Mouse (Mus musculus): Measurements from ENCODE around the gene Atad1.
"Not testable (repeated sequence)": the region's sequence is repeated elsewhere in the genome, so short reads cannot be mapped to it uniquely, and the experiment has no call there.

The Atad1 gene

DNA sequence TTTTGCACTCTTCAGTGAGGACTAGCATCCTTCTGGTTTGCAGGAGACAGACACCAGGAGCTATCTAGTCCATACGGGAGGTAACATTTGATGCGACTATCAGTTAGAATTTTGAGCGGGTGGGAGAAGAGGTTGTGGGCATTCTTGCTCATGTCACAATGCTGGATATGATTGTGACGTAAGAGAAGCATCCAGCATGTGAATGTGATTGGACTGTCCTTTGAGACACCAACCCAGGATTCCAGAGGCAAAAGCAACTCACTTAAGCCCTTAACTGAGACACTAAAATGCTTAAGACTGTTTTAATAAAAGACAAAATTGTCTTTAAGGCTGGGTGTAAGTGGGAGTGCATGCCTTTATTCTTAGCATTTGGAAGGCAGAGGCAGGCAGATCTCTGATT is at the start of gene Atad1:
TSS of gene Atad1 (minus strand) at position 101 of the 400 bp plus-strand sequence.
- DNase-seq (ENCODE audit: low read depth, low spot score), result no peak

DNA sequence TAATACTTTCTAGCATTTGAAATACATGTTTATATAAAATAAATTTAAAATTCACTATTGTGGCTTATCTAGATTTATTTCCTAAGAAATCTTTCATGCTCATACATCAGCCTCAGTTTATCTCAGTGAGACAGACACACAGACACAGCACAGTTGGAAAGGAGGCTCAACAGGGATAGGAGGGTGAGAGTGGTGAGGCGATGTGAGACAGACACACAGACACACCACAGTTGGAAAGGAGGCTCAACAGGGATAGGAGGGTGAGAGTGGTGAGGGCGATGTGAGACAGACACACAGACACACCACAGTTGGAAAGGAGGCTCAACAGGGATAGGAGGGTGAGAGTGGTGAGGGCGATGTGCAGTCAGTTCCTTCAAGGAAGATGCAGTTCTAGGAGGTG is 48.4 kb upstream of the Atad1 start:
- DNase-seq (ENCODE audit: low read depth, low spot score), result not testable (repeated sequence)

DNA sequence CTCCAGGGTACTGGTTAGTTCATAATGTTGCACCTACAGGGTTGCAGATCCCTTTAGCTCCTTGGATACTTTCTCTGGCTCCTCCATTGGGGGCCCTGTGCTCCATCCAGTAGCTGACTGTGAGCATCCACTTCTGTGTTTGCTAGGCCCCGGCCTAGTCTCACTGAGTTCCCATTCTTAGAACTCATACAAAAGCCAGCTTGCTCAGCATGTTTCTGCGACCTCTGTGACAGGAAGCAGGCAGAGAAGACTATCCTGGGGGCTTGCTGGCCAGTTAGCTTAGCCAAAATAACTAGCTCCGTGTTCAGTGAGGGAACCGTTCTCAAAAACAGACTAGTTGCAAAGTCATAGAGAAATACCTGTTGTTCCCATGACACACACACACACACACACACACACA is 47.8 kb upstream of the Atad1 start:
- DNase-seq (ENCODE audit: low read depth, low spot score), result not testable (repeated sequence)

DNA sequence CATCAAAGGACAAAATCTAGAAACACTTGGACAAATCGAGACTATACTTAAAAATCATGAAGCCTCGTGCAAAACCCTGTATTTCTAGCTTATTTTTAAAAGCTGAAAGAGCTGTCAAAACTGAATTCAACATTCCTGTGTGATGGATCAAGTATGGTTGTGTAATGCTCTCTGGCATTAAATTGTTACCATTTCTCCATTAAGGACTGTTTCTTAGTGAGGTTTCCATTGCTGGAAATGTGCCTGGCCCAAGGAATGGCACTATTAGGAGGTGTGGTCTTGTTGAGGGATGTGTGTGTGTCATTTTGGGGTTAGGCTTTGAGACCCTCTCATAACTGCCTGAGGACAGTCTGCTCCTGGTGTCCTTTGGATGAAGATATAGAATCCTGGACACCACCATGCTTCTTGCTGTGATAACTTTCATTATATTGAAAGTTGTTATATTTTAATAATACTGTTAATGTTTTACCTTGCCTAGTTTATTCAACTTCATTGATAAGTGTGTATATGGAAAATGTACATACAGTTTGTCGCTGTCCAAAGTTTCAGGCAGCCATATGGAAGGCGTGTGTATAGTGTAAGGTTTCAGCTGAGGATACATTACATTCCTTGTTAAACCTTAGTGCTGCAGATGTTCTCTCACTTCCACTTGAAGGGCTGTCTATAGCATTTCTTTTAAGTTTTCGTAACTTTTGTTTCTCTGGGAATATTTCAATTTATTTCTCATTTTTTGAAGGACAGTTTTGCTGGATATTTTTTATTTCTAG is 41.9 kb upstream of the Atad1 start:
- no peak for DNase-seq (ENCODE audit: low read depth, low spot score)

DNA sequence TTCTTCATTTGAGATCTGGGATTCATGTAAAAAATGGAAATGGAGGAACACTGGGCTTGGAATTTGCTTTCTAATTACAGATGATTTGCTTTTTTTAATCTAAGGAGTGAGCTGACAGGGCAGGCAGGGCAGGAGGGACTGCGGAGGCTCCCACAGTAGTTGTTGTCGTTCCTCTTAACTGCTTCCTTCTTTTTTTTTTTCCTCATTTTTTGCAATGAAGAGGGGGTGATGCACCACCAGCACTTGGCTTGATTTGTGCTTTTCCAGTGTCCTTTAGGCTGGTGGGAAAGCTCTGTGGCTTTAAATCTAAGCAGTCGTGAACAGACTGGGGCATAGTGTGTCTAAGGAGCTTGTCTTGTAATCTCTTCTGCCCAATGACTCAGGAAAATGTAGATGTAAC is 39.5 kb upstream of the Atad1 start:
- no peak for DNase-seq (ENCODE audit: low read depth, low spot score)

DNA sequence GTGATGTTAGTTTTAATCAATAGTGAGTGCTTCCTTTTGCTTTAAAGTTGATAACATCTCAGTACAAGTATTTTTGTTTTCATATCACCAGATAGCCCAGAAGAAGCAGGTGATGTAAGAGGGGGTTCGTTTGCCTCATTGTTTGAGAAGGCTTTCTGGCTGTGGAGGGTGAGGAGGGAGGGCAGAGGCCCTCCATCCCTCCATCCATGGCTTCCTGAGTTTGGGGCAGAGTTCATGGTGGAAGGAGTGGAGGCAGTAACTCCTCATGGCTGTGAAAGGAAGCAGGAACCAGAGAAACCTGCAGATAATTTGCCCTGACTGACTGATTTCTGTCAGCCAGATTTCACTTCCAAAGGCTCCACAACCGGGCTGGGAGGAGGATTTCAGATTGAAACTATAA is 38.8 kb upstream of the Atad1 start:
- no peak for DNase-seq (ENCODE audit: low read depth, low spot score)

DNA sequence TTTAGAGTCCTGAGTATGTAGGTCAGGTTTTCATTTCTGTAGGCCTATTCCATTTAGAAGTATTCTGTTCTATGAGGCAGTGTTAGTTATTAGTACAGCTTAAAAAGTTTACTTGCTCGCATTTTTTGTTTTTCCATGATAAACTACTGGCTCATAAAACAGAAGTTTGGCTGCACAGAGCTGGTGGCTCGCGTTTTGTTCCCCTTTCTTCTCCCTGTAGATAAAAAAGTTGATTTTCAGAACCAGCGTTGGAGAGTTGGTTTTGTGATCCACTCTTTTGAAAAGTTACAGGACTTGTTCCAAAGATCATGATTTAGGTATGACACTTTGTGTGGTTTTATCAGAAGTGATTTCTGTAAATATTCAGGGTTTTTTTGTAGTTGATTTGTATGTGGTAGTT is 22.9 kb upstream of the Atad1 start:
- no peak for DNase-seq (ENCODE audit: low read depth, low spot score)

DNA sequence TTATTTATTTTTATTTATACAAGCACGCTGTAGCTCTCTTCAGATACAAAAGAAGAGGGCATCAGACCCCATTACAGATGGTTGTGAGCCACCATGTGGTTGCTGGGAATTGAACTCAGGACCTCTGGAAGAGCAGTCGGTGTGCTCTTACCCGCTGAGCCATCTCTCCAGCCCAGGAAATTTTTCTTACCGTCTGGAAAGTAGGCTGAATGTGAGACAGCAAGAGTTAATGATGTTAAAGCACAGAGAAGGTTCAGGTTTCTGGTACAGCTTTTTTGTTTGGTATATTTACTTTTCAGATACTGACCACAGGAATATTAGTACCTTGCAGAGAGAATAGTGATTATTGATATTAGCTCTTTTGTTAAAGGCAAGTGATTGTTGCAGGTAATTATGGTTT is 21.6 kb upstream of the Atad1 start:
- DNase-seq (ENCODE audit: low read depth, low spot score), result no peak

DNA sequence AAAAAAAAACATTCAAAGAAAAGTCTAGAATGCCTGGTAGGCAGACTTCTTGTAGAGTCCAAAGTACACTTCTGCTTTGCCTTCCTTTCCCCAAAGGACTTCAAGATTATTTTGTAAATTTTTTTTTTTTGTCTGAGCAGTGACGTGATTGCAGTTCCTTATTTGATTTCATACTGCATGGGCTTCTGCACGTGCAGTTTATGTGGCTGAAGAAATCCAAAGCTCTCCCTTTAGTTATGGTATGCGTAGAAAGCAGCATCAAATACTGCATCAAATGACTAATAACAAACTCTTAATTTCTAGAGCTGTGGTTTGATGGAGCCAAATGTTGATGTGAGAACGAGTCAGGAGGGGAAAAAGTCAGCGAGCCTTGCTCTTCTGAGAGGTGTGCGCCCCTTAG is 20.9 kb upstream of the Atad1 start:
- DNase-seq (ENCODE audit: low read depth, low spot score), result no peak

DNA sequence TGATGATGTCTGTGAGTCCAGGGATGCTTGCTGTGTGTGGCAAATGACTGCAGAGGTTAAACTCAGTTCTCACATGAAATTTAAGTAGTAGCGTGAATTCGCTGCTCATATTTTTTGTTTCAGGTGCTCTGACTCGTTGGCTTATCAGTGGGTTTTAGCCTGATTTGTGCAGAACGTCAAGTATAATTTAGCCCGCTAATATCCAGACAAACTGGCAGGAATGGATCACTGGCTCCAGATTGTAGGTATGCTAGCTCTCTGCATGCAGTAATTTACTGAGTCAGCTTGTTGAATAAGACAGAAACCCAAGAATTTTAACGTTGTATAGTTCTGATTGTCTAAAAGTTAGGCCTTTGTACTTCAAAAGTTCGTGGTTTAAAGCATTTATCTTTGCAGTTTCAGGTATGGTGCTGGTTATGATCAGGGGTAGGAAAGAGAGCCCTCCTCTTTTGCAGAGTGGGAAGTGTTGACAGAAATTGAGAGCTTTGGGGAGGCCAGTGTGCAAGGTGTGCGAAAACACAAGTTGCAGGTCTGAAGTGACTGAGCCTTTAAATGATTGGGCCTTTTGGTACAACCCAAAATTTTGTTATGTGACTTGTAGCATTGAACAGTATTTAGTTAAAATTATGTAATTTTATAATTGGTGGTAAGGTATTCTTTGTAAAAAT is 19.9 kb upstream of the Atad1 start:
- no peak for DNase-seq (ENCODE audit: low read depth, low spot score)

DNA sequence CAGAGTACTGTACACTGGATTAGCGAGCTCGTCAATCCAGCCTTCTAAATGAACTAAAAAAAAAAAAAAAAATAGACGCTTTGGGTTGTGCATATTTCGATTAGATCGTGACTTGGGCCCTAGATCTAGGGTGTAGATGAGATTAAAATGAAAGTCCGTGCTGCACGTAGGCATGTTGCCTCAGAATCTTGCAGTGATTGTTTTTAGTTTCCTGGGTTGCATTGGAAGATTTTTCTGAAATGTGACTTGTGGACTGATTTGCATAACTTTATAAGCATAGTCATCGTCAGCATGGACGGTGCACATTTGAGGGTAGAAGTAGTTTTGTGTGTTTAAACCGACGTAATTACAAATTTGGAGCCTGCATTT is 19.2 kb upstream of the Atad1 start:
- no peak for DNase-seq (ENCODE audit: low read depth, low spot score)

DNA sequence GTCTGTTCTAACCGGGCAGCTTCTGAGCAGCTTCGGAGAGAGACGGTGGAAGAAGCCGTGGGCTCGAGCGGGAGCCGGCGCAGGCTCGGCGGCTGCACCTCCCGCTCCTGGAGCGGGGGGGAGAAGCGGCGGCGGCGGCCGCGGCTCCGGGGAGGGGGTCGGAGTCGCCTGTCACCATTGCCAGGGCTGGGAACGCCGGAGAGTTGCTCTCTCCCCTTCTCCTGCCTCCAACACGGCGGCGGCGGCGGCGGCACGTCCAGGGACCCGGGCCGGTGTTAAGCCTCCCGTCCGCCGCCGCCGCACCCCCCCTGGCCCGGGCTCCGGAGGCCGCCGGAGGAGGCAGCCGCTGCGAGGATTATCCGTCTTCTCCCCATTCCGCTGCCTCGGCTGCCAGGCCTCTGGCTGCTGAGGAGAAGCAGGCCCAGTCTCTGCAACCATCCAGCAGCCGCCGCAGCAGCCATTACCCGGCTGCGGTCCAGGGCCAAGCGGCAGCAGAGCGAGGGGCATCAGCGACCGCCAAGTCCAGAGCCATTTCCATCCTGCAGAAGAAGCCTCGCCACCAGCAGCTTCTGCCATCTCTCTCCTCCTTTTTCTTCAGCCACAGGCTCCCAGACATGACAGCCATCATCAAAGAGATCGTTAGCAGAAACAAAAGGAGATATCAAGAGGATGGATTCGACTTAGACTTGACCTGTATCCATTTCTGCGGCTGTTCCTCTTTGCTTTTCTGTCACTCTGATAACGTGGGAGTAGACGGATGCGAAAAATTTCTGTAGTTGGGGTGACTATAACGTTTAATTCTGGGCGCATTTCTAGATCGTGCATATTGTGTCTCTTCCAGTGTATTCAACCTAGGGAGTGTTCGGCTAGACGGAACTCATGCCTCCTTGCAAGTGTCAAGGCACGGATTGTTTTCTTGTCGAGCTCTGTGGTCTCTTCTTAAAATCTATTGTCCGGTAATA is 18.5 kb upstream of the Atad1 start:
- no peak for DNase-seq (ENCODE audit: low read depth, low spot score)

DNA sequence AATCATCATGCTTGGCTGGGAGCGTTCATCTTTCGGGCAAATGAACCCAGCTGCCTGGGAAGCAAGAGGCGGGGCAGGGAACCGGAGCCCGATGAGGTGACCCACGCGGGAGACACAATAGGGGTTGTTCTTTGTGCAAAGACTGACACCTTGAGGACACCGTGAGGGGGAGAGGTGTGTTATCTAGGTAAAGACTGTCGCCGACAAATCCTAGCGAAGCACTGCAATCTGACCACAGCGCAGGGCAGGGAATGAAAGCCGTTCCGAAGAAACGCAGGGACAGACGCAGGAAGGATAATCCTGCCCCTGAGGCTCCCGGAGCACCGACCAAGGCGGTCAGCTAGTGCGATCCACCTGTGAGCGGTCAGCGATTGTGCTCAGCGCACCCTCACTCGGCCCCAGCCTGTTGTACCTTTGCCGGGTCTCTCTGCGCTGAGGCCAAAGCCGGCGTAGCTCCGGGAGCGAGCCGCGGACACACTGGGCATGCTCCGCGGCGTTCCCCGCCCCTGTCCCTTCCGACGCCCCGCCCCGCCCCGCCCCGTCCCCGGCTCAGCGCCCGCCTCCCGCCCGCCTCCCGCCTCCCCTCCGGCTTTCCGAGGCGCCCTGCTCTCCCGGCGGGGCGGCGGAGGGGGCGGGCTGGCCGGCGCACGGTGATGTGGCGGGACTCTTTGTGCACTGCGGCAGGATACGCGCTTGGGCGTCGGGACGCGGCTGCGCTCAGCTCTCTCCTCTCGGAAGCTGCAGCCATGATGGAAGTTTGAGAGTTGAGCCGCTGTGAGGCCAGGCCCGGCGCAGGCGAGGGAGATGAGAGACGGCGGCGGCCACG is 17.5 kb upstream of the Atad1 start, which contains the start of gene Pten:
TSS of gene Pten (plus strand) at position 598 of the 826 bp plus-strand sequence.
- DNase-seq (ENCODE audit: low read depth, low spot score), result peak; percentile 77

DNA sequence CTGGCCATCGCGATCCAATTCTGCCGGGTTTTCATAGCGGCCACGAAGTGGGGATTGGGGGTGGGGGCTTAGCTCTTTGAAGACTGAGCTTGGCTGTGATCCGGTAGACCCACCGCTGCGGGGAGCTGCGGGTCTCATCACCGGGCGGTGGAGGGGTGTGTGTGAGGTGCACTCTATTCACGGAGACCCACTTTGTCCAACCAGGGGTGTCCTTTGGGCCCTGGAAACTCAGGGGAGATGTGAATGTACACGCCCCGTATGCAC is 17.0 kb upstream of the Atad1 start:
- no peak for DNase-seq (ENCODE audit: low read depth, low spot score)

DNA sequence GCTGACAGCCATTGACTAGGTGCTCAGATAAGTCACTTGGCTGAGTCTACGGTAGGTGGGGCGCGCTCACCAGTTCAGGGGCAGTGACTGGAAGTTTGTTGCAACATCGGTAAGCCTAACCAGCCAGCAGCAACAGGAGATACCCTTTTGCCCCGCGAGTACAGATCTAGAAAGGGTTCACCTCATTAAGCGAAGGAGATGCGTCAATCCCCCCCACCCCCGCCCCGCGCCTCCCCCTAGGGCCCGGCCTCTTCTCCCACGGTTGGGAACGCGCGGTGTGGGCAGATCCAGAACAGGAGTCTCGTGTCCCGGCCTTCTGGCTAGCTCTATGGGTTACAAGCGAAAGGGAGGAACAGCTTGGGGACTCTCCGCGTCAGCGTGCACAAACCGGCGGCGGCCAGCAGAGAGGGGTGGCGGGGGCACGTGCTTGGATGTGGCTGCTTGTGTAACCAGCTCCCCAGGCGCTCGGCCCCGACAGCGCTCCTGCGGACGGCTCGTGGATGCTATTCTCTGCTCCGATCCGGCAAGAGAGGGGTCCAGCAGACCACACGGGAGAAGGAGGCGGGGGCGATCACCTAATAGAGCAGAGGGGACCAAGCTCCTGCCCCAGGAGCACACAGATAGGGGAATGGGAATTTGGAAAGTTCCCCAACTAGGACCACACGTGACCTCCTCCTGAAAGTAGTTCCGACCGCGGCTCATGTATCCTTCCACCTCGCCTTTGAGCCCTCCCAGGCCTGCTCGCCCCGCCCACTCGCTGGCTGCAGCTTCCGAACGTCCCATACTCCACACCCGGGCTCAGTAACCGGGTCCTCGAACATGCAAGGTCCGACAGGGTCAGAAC is 16.4 kb upstream of the Atad1 start:
- DNase-seq (ENCODE audit: low read depth, low spot score), result peak; percentile 94

DNA sequence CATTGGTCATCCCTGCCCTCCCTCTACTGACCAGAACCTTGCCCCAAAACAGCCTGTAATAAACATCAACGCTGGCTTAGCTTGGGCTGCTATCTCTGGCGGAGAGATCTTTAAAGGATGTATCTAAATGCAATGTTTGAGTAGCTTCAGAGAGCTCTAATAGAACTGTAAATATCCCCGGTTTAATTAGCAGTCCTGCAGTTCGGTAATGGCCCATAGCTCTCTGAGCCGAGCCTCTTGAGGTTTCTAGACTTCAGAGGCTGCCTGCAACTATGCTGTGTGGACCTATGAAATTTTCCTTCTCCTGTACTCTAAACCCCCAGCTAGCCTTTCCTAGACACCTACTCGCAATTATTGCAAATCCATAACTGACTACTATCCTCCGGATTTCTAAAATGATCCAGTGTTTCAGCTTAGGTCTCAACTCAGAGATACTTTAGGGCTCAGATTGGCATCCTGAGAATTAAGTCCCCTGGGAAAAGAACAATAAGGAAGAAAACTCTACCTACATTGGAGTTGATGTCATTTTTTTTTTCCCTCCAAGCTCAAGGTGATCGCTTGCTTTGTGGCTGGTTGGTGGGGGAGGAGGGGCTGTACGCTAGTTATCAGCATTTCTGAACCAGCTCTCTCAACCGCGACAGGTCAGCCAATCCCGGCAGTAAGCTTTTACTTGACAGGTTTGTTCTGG is 15.7 kb upstream of the Atad1 start:
- no peak for DNase-seq (ENCODE audit: low read depth, low spot score)

DNA sequence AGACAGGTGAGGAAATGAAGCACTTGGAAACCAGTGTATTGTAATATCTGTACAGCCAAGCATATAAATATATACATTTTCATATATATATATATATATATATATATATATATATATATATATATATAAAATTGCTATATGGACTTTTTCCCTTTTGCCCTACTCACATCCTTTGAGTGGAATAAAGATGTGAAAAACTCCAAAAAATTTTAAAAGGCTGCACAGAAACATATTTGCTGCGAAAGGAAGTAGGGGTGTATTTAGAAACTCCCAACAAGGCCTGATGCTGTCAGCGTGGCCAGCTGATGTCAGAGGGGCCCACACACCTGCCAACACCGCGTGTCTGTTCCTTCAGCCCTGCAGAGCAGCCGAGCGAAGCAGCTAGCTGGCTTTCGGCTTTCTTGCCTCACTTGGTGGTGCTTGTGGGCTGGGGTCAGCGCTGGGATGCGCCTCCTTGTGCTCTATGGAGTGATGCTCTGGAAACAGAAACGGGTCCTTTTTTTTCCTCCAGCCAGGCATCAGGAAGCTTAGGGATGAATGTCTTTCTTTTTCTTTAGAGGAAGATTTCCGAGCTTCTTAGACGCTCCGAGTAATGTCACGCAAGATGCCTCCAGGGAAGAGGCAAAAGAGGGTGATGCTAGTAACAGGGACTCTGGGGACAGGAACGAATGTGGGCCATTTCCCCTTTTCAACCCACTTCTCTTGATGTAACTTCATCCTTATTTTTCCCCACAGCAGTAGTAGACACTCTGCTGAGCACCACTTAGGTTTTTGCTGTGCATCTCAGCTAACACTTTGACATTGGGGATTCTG is 14.8 kb upstream of the Atad1 start:
- no peak for DNase-seq (ENCODE audit: low read depth, low spot score)

DNA sequence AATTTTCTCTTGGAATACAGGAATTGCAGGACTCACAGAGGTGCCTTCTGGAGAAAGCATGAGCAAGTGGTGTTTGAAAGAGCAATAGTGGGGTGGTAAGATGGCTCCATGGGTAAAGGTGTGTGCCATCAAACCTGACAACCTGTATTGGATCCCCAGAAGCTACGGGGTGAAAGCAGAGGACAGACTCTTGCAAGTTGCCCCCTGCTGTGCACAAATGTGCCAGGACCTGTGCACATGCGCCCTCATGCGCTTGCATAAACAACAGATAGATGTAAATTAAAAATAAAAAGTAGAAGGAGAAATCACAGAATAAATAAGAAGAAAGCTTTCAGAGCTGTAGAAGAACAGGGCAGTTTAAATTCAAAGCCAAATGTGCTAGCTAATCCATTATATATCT is 13.8 kb upstream of the Atad1 start:
- no peak for DNase-seq (ENCODE audit: low read depth, low spot score)

DNA sequence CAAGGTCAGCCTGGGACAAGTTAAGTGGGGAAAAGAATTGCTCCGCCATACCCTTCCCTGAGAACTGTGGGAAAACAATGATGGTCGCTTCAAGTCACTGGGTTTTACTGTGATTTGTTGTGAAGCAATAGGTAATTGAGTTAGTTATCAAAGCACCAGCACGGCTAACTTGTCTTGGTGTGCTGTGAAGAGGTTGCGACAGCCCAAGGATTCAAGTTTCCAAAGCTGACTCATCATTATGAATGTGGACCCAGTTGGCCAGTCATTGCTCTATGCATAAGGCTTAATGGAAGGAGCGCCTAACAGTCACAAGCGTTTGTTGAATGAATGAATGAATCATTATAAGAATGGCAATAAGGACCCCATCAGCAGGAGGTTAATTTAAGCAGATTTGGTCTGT is 12.8 kb upstream of the Atad1 start:
- no peak for DNase-seq (ENCODE audit: low read depth, low spot score)
